Mouse (Mus musculus): ENCODE results near the gene Gins1.
A peak's percentile ranks its signal among the peaks of the same experiment; 100 is the strongest.

Gene Gins1

GRCm38 (mm10) chr2:150959521-150959920 lies 54.3 kb downstream of the Gins1 start:
- no peak for DNase-seq (ENCODE audit: low spot score in 2 of 2)

GRCm38 (mm10) chr2:150963246-150963645 lies 58.0 kb downstream of the Gins1 start:
- no peak for DNase-seq (ENCODE audit: low spot score in 2 of 2)

DNA sequence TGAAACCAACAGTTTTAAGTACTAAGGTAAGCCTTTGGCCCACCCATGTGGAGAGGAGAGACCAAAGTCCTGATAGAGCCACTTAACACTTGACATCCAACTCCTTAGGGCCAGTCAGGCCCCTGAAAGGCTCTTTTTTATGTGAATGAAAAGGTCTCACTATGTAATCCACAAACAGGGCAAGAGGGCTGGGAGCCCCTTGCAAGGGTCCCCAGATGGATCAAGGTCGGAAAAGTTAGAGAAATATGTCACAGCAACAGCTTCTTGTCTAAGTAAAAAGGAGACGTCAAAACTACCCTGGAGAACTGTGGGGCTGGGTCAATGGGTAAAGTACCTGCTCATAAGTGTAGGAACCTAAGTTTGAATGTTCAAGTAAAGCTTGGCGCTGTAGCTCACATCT lies 59.4 kb downstream of the Gins1 start:
- peak in 1 of 2 experiments; percentile 0 for DNase-seq (ENCODE audit: low spot score in 2 of 2)

- peak in 1 of 2 experiments; percentile 13 for DNase-seq (ENCODE audit: low spot score in 2 of 2)
Observed at GRCm38 (mm10) chr2:150965951-150966350, 60.8 kb downstream of the Gins1 start.

GRCm38 (mm10) chr2:150967491-150967890 lies 62.3 kb downstream of the Gins1 start:
- peak in 1 of 2 experiments; percentile 2 for DNase-seq (ENCODE audit: low spot score in 2 of 2)

GRCm38 (mm10) chr2:150969231-150969630 lies 64.0 kb downstream of the Gins1 start:
- no peak for DNase-seq (ENCODE audit: low spot score in 2 of 2)

GRCm38 (mm10) chr2:150971856-150972255 lies 66.7 kb downstream of the Gins1 start:
- DNase-seq (ENCODE audit: low spot score in 2 of 2), result no peak

DNA sequence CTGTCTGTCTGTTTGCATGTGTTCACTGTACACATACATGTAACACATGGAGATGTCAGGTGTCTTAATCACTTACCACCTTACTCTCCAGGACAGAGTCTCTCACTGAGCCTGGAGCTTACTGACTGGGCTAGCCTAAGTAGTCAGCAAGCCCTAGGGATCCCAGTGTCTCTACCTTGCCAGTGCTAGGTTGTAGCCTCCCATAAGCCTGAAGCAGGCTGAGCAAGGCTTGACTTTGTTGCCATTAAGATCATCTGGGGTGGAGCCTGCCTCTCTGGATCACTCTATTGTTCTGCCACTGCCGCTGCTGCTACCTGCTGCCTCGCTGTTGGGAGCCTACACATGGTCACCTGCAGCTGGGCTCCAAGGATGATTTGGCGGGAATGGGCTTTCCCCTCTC lies 67.5 kb downstream of the Gins1 start:
- DNase-seq (ENCODE audit: low spot score in 2 of 2), result no peak

DNA sequence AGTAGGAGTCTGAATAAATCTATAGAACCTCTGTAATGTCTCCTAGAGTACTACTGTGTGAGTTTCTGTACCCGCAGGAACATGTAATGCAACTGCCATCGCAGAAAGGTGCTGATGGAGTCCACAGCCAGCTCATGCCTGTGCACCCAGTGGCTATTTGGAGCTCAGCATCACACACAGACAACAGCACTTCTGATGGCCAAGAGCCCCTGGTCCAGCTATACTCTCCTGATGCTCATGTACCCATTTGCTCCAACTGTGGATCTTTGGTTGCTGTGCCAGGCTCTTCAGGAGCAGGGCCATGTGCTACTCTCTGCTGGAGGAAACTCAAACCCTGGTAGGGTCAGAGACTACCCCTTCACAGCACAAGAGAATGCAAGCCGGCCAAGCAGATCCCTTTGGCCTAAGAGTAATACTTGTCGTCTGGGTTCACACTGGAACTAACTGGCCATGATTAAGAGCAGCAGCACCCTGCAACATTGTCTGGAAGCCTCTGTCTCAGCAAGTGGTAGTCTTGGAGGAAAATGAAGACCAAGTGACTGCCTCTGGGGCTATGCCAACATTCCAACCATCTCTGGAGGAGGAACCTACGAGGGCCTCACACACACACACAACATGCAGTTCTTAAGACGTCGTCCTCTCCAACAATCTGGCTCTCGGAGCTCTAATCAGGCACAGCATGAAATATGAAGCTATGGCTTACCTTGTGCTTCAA lies 68.4 kb downstream of the Gins1 start:
- peak in 1 of 2 experiments; percentile 9 for DNase-seq (ENCODE audit: low spot score in 2 of 2)

DNA sequence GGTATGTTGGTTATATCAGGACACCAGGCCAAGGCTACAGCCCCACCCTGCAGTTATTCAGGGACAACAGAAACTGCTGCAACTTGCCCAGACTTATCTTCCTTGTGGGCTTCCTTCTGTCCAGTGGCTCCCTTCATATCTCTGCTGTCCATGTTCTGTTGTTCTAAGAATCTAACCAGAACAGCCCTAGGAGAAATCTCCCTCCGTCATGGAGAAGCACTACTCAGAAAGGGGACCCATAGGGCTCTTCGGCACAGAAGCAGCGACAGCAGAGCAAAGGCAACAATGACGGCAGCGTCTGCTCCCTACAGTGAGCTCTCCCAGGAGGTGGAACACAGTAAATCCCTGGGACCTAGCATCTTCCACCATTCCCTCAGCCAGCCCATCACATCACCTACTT lies 71.7 kb downstream of the Gins1 start:
- DNase-seq (ENCODE audit: low spot score in 2 of 2), result peak in 1 of 2 experiments; percentile 4

DNA sequence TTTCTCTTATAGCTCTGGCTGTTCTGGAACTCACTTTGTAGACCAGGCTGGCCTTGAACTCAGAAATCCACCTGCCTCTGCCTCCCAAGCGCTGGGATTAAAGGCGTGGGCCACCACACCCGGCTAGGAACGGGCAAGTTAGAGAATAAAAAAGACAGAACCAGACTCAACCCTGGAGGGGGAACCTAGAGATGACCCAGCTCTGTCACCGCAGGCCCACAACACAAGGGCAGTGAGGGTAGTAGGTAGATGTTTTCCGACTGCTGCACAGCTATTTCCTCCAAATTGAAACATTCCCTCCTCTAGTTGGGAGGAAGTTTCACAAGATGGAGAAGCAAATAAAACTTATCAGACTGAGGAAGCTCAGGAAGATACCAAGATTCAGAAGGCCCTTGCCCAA lies 72.5 kb downstream of the Gins1 start:
- peak in 1 of 2 experiments; percentile 4 for DNase-seq (ENCODE audit: low spot score in 2 of 2)

DNA sequence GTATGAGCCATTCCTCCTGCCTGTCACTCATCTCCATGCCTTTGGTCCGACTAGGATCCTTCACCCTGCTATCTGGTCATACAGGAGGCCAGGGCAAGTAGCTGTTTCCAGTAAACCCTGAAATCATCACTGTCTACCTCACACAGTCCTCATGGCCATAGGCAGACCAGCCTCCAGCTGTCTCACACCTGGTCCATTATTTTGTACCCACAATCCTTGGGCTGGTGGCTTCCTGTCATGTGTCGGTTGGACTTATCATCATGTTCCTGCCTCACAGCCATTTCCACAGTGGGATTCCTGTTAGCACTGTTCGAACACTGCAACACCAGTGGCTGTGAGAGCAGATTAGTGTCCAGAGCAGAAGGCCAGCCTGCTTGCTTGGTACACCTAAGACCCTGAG lies 73.6 kb downstream of the Gins1 start:
- peak in 1 of 2 experiments; percentile 10 for DNase-seq (ENCODE audit: low spot score in 2 of 2)

DNA sequence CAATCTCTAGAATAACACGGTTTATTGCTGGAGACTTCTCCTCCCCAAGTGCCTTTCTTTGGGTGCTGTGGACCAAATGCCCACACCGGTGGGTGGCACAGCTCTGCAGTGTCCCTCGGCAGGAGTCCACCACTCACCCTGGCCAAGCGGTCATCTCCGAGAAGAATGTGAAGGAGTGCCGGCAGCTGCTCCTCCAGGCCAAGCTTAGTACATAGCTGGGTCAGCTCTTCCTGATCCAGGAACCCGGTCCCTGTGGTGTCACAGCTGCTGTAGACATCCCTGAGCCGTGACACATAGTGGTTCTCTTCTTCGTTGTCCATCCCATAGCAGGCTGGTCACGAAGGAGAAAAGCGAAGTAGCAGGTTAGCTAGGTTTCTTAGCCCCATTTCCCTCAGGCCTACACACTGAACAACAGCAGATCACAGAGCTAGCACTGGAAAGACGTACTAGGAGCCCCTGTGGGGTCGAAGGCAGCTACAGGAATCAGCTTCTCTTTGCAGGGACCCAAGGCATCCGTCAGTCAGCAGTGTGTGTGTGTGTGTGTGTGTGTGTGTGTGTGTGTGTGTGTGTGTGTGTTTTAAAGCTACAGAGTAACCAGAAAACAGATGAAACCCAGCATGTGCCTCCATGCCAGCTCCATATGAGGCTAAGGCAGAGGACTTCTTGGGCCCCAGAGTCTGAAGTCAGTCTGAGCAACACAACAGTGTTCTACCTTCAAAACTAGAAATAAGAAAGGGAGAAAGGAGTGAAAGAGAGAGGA lies 74.8 kb downstream of the Gins1 start:
- peak in 1 of 2 experiments; percentile 13 for DNase-seq (ENCODE audit: low spot score in 2 of 2)
